Mouse (Mus musculus) ES-E14 (cell line): ENCODE results near the gene Cbr3. TPM values are rescaled to one million over a fixed set of nuclear protein-coding genes. Genes with fewer than 3 reads are reported as not detected.

Experiments used
- DNase-seq: peaks from one replicate; pipeline ENCODE4 v3.0.0-alpha.2; 2013; ENCODE audit warnings: low read depth, low spot score
- H3K27ac ChIP-seq: 2 replicates; pipeline ENCODE4 v1.5.1; 2012; ENCODE audit warnings: low read depth, mild to moderate bottlenecking, low read length, moderate library complexity, mixed read lengths; ENCODE audit not compliant: poor library complexity, insufficient read depth, severe bottlenecking
- H3K36me3 ChIP-seq: 2 replicates; pipeline ENCODE4 v1.6.1; 2012; ENCODE audit warnings: mild to moderate bottlenecking, low read length, moderate library complexity, mixed read lengths; ENCODE audit not compliant: control insufficient read depth, poor library complexity, insufficient read depth, severe bottlenecking
- H3K4me1 ChIP-seq, 2 experiments: fragments of 150-350 bp in 1 of 2; sonication (generic) in 1 of 2; 2 replicates each; pipeline ENCODE4 v1.6.1; 2012; ENCODE audit warnings: low read length in 2 of 2, mild to moderate bottlenecking in 1 of 2, mixed read lengths in 1 of 2; ENCODE audit not compliant: control insufficient read depth in 2 of 2, insufficient read depth in 2 of 2, poor library complexity in 1 of 2
- H3K4me3 ChIP-seq, 2 experiments: fragments of 150-350 bp in 1 of 2; sonication (generic) in 1 of 2; 2 replicates each; pipeline ENCODE4 v1.5.1; 2012; ENCODE audit warnings: low read length in 2 of 2, low read depth in 1 of 2, mild to moderate bottlenecking in 1 of 2, mixed read lengths in 1 of 2; ENCODE audit not compliant: insufficient read depth in 1 of 2, poor library complexity in 1 of 2, severe bottlenecking in 1 of 2
- H3K9ac ChIP-seq: 2 replicates; pipeline ENCODE4 v1.6.1; 2012; ENCODE audit warnings: low read depth, mild to moderate bottlenecking, low read length, mixed read lengths; ENCODE audit not compliant: poor library complexity, insufficient read depth, severe bottlenecking
- H3K9me3 ChIP-seq: fragments of 150-350 bp; sonication (generic); 2 replicates; pipeline ENCODE4 v1.6.1; 2012; ENCODE audit warnings: low read depth, mild to moderate bottlenecking, low read length; ENCODE audit not compliant: control insufficient read depth, insufficient read depth
- CHD2 ChIP-seq: IDR thresholded peaks from 2 replicates; pipeline ENCODE4 v1.6.1; 2014; ENCODE audit warnings: mild to moderate bottlenecking, low read depth, low read length, inconsistent platforms
- HCFC1 ChIP-seq: IDR thresholded peaks from 2 replicates; pipeline ENCODE4 v1.6.1; 2012; ENCODE audit warnings: low read length, inconsistent platforms, borderline replicate concordance; ENCODE audit not compliant: insufficient read depth
- MAFK ChIP-seq: IDR thresholded peaks from 2 replicates; pipeline ENCODE4 v1.6.1; 2014; ENCODE audit warnings: mild to moderate bottlenecking, low read depth, low read length, inconsistent platforms; ENCODE audit not compliant: insufficient read depth
- ZC3H11A ChIP-seq: IDR thresholded peaks from 2 replicates; pipeline ENCODE4 v1.6.1; 2012; ENCODE audit warnings: low read depth, mild to moderate bottlenecking, inconsistent platforms, low read length, borderline replicate concordance
- ZNF384 ChIP-seq: IDR thresholded peaks from 2 replicates; pipeline ENCODE4 v1.6.1; 2012; ENCODE audit warnings: low read depth, low read length, inconsistent platforms
- in situ Hi-C, 2 experiments: fragments of 600-800 bp; cut with MboI; formaldehyde crosslinking; loops; one replicate each; pipeline ENCODE4 v1.15.1; 2025; ENCODE audit warnings: low sequenced_read_pairs in 2 of 2, inconsistent platforms in 1 of 2; ENCODE audit not compliant: unreplicated experiment in 2 of 2
- total RNA-seq: library from RNA; depleted of rRNA; stranded (reverse); fragments of 300-350 nt; gene quantifications from 2 replicates; pipeline ENCODE4 v1.2.3, GENCODE M21; 2012

The Cbr3 gene
- total RNA-seq, 1 experiment = 15.2 TPM

GRCm38 (mm10) chr16:93686421-93686820 lies 3.4 kb downstream of the Cbr3 start:
- no peak for DNase-seq
- Histone ChIP-seq H3K27ac (no peak overlapping the region), H3K4me3 (no peak overlapping the region), H3K9ac (no peak overlapping the region), H3K9me3 (no peaks in the 10 kb centered on the region), H3K4me1 (peaks cover 1 to 12% of the 10 kb centered on the region in 2 experiments; a peak in 2 of 4 replicates), H3K36me3 (peaks cover 9% of the 10 kb centered on the region; the same call in 1 of the 2 replicates)
- TF ChIP-seq CHD2 (no peak), HCFC1 (no peak), ZNF384 (no peak), MAFK (no peak), ZC3H11A (no peak)
- in situ Hi-C loops = loop anchor here (10.0 kb wide), 2 partner anchors 88 to 98 kb away; no protein-coding TSS in a partner anchor

- no peak for TF ChIP-seq CHD2
- no peak for TF ChIP-seq HCFC1
- TF ChIP-seq MAFK = no peak
- no peak for TF ChIP-seq ZC3H11A
- no peak for TF ChIP-seq ZNF384
- H3K4me3 ChIP-seq = no peak overlapping the region
- DNase-seq = no peak
- H3K4me1 ChIP-seq = peaks cover 1 to 11% of the 10 kb centered on the region in 2 experiments; a peak in 2 of 4 replicates
- no peaks in the 10 kb centered on the region for H3K9me3 ChIP-seq
- H3K9ac ChIP-seq = no peak overlapping the region
- no peak overlapping the region for H3K27ac ChIP-seq
- peaks cover 9% of the 10 kb centered on the region; the same call in 1 of the 2 replicates for H3K36me3 ChIP-seq
- in situ Hi-C loops = loop anchor here (10.0 kb wide), 2 partner anchors 88 to 98 kb away; no protein-coding TSS in a partner anchor
These were observed 3.9 kb downstream of the Cbr3 start for GRCm38 (mm10) chr16:93686945-93687344.

DNA sequence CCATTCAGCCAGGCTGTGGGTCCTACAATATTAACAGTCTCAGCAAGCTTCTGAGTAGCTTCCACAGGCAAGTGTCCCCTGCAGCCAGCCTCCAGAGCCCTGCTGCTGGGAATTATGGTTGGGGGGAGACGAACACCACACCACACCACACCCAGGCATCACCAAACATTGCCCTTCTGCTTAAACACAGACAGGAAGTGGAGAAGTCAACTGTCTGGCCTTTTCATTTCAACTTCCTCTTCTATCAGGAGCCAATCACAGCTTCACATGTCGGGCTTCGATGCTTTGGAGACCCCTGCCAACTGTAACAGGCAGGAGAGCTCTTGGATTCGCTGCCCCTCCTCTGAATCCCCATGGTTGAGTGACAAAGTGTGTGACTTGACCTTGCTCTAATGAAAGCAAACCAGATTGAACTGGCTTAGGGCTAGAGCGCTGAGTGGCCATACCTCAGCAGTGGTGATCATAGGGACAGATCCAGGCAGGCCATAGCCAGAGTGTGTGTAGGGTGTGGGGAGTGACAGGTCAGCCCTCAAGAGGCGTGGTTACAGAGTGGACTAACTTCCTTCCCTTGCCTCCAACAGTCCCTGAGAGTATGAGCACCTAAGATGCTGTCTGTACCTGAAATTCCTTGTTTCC lies 8.3 kb downstream of the Cbr3 start:
- Histone ChIP-seq H3K9ac (no peak overlapping the region), H3K9me3 (no peaks in the 10 kb centered on the region), H3K36me3 (peaks cover 6% of the 10 kb centered on the region; the same call in 1 of the 2 replicates), H3K4me3 (no peak overlapping the region), H3K27ac (no peak overlapping the region), H3K4me1 (peaks cover 0 to 7% of the 10 kb centered on the region in 2 experiments; a peak in 1 of 4 replicates)
- no peak for TF ChIP-seq MAFK
- no peak for TF ChIP-seq HCFC1
- no peak for TF ChIP-seq ZNF384
- no peak for TF ChIP-seq CHD2
- no peak for TF ChIP-seq ZC3H11A
- DNase-seq = no peak
- in situ Hi-C loops = no loop called here

DNA sequence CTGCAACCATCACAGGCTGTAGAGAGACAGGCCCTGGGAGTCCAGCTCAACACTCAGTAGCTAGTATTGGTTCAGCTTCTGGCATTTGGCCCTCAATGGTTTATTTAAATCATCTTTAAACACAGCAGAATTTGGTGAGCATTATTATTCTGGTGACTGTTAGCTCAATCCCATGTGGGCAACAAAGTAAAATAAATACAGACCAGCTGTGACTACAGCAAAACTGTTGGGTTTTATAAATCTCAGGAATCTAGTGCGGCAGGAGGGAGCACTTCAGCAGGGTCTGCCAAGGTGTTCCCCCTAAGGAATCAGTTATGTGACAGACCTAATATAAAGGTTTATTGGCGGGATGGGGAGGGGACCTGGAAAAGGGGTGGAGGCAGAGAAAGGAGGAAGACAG lies 9.7 kb downstream of the Cbr3 start:
- H3K4me3 ChIP-seq = no peak overlapping the region
- no peak overlapping the region for H3K9ac ChIP-seq
- H3K36me3 ChIP-seq = peaks cover 3% of the 10 kb centered on the region; the same call in 1 of the 2 replicates
- TF ChIP-seq ZC3H11A (no peak), HCFC1 (no peak), CHD2 (no peak), ZNF384 (no peak), MAFK (no peak)
- in situ Hi-C loops = no loop called here
- H3K27ac ChIP-seq = no peak overlapping the region
- no peaks in the 10 kb centered on the region for H3K9me3 ChIP-seq
- peaks cover 0 to 6% of the 10 kb centered on the region in 2 experiments; a peak in 1 of 4 replicates for H3K4me1 ChIP-seq
- DNase-seq = no peak

DNA sequence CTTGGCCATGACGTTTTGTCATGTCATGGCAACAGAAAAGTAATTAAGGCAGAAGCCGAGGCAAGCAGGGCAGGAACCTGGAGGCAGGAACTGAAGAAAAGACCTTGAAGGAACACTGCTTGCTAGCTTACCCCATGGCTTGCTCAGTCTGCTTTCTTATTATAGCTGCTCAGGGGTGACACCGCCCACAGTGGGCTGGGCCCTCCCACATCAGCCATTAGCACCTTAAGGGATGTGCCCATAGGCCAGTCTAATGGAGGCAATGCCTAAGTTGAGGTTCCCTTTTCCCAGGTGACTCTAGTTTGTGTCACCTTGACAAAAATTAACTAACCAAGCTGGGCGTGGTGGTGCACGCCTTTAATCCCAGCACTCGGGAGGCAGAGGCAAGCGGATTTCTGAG lies 24.1 kb downstream of the Cbr3 start:
- H3K36me3 ChIP-seq = no peaks in the 10 kb centered on the region
- no peaks in the 10 kb centered on the region for H3K9me3 ChIP-seq
- H3K27ac ChIP-seq = no peak overlapping the region
- DNase-seq = no peak
- no peak overlapping the region for H3K9ac ChIP-seq
- TF ChIP-seq MAFK = no peak
- TF ChIP-seq CHD2 = no peak
- TF ChIP-seq HCFC1 = no peak
- TF ChIP-seq ZNF384 = no peak
- no peak overlapping the region for H3K4me3 ChIP-seq
- in situ Hi-C loops = no loop called here
- no peaks in the 10 kb centered on the region for H3K4me1 ChIP-seq
